Mouse (Mus musculus): ENCODE data around the gene Fancg.

Fancg gene

GRCm38 (mm10) chr4:43033481-43033880, 23.2 kb upstream of the Fancg start:
- DNase-seq (ENCODE audit: low read depth, low spot score) = no peak

DNA sequence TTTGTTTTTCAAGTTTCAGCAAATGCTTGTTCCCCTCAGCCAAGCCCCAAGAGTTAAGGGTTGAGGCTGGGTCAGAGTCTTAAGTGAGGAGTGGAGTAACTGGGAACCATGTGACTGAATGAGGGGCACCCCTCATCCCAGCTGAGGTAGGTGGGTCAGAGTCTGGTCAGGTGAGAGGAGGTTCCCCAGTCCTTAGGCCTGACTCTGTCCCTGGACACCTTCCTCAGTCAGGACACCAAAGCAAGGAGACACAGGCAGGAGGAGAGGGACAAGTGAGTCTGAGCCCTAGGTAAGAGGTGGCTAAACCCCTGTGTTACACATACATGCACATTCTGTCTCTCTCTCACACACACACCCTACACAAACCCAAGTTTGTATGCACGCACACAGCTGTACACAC, 22.2 kb upstream of the Fancg start:
- no peak for DNase-seq (ENCODE audit: low read depth, low spot score)

DNA sequence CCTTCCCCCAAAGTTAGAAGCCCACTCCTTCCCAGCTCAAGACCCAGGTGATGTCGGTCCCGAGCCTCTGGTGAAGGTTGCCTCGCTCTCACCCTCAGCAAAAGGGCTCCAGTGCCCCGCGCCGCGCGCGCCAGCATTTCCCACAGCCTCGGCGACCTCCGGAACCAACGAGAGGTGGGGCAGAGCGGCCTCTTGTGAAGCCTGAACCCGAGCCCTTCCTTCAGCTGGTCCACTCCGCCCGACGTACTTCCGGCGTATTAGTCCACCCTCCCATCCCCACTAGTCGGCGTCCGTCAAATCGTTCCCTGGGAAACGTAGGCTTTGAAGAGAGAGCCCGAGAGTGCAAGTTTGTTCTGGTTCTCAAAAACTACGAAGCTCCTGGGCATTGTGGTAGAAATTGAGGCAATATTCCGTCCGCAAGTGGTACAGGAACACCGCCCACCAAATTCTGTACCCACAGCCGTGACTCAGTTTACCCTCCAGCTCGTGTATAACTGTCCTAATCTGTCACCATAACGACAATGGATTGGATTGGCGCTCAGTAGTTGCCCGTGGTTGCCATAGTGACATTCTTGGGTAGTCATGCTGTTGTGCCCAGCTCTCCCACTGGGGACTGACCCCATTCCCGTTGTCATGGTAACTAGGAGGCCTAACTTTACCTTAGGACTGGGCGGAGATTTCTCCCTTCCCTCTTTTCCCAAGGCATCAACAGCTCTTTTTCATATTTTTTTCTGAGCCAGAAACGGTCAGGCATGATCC, 21.1 kb upstream of the Fancg start, which contains the start of gene Stoml2:
Stoml2 (minus strand) TSS at position 474 of the 759 bp plus-strand sequence.
- peak; percentile 87 for DNase-seq (ENCODE audit: low read depth, low spot score)

GRCm38 (mm10) chr4:43030780-43031230, 20.5 kb upstream of the Fancg start:
- DNase-seq (ENCODE audit: low read depth, low spot score) = no peak

GRCm38 (mm10) chr4:43030352-43030751, 20.0 kb upstream of the Fancg start:
- DNase-seq (ENCODE audit: low read depth, low spot score) = no peak

- DNase-seq (ENCODE audit: low read depth, low spot score) = no peak
These were observed 19.4 kb upstream of the Fancg start for GRCm38 (mm10) chr4:43029749-43030148.

DNA sequence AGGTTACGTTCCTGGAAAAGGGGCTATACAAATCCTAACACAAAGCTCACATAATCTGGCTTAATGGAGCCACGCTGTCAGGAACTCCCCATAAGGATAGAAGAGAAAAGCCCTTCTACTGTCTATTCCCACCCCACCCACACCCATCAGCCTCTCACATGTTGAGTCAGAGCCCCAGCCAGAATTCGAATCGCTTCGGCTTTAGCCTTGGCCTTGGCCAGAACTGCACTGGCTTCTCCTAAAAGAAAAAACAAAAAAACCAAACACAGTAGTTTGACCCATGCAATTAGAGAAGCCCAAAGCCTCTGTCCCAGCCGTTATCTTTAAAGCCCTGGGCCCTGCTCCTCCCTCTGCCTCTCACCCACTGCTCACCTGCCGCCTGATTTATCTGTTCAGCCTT, 18.8 kb upstream of the Fancg start:
- no peak for DNase-seq (ENCODE audit: low read depth, low spot score)

- peak; percentile 89 for DNase-seq (ENCODE audit: low read depth, low spot score)
These were observed 15.0 kb upstream of the Fancg start, which contains the start of gene Pigo for GRCm38 (mm10) chr4:43025084-43025960. Gene Pigo, minus strand, starts transcription at chr4:43025819.

- no peak for DNase-seq (ENCODE audit: low read depth, low spot score)
These were observed 14.4 kb upstream of the Fancg start for GRCm38 (mm10) chr4:43024673-43025072.

GRCm38 (mm10) chr4:43021341-43021740, 11.0 kb upstream of the Fancg start:
- DNase-seq (ENCODE audit: low read depth, low spot score) = no peak

GRCm38 (mm10) chr4:43020876-43021275, 10.6 kb upstream of the Fancg start:
- no peak for DNase-seq (ENCODE audit: low read depth, low spot score)

- no peak for DNase-seq (ENCODE audit: low read depth, low spot score)
These were observed 9.5 kb upstream of the Fancg start for GRCm38 (mm10) chr4:43019641-43020465.

DNA sequence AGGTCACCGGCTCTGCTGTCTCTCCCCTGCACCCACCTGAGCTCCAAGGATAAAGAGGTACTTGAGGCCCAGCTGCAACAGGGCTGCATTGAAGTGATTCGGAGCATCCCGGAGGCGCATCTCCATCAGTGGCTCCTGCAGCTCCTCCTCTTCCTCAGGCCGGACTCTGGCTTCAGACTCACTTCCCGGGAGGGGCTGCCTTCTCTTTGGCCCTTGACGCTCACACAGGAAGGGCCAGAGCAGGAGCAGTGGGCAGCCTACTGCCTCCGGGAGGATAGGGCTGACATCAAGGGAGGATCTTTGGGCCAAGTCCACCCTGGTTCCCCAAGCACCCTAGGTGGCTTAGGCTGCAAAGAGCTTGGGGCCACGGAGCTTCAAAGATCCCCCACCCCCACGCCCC, 8.9 kb upstream of the Fancg start:
- no peak for DNase-seq (ENCODE audit: low read depth, low spot score)

- DNase-seq (ENCODE audit: low read depth, low spot score) = no peak
These were observed 7.8 kb upstream of the Fancg start for GRCm38 (mm10) chr4:43018156-43018555.

DNA sequence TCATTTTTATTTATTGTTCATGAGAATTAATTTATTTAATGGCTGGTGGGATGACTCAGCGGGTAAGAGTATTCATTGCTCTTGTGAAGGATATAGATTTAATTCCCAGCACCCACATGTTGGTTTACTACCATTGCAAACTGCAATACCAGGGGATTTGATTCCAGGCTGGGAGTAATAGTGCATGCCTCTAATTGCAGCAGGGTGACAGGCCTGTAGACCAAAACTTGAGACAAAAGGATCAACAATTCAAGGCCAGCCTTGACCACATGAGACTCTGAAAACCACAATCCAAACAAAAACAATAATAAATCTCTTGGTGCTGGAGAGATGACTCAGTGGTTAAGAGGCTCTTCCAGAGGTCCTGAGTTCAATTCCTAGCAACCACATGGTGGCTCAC, 1.8 kb upstream of the Fancg start:
- no peak for DNase-seq (ENCODE audit: low read depth, low spot score)

DNA sequence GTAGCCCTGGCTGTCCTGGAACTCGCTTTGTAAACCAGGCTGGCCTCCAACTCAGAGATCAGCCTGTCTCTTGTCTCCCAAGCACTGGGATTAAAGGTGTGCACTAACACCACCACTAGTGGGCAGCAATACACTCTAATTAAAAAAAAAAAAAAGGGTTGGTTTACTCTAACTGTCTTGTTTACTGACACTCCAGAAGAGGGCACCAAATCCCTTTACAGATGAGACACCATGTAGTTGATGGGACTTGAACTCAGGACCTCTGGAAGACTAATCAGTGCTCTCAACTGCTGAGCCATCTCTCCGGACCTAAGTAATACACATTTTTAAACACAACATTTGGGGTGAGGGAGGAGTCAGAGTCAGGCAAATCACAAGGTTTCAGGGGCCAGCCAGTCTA, 4.5 kb downstream of the Fancg start:
- no peak for DNase-seq (ENCODE audit: low read depth, low spot score)

- DNase-seq (ENCODE audit: low read depth, low spot score) = no peak
These were observed 5.4 kb downstream of the Fancg start for GRCm38 (mm10) chr4:43004951-43005350.

DNA sequence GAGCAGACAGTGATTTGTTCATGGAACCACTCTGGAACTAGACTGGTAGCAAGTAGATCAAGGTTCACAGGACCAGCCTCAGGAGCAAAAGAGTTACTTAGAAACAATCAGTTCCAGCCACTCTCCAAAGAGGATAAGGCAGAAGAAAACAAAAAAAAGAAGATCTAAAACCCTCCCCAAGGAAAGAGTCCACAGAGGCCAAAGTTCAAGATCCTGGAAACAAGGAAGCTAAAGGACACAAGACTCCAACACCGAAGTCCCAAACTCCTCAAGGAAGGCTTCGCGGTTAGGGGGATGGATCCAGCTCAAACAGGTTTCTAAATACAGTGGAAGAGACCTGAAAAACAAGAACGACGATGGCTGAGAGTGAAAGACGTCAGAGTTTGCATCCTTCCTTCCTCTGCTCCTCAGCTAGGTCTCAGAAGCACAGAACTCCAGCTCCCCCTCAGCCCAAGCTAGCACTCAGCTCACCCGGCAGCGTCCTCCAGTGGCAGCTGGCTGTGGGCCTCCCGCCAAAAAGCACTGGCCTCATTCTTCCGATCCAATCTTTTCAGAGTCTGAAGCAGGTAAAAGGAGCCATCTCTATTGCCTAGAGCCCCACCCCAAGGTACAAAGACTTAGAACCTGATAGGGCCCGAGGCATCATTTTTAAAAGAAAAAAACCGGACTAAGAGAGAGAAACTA, 7.4 kb downstream of the Fancg start:
- DNase-seq (ENCODE audit: low read depth, low spot score) = no peak

DNA sequence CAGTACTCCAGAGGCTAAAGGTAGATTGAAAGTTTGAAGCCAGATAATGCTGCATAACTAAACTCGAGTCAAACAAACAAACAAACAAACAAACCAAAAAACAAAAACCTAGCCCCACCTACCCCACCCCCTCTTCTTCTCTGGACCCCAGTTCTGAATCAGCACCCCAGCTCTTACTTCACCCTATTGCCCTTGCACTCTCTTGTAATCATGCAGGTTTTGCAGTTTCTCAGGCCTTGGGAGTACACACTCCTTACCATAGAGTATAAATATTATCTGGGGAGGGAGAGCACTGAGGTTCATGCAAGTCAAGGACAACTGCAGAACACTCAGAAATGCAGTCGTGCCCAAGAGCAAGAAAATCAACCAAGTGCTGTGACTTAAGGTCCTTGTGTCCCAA, 9.0 kb downstream of the Fancg start:
- DNase-seq (ENCODE audit: low read depth, low spot score) = no peak

GRCm38 (mm10) chr4:43000141-43000986, 9.9 kb downstream of the Fancg start, which contains the start of gene Vcp:
Gene Vcp, minus strand, starts transcription at chr4:43000507.
- peak; percentile 94 for DNase-seq (ENCODE audit: low read depth, low spot score)
